Mouse (Mus musculus) intestine, embryonic 16.5 days (tissue): ENCODE results near the gene 4933427D14Rik. TPM values are rescaled to one million over a fixed set of nuclear protein-coding genes. Genes with fewer than 3 reads are reported as not detected.
"Not testable (repeated sequence)": the region's sequence is repeated elsewhere in the genome, so short reads cannot be mapped to it uniquely, and the experiment has no call there.

ENCODE experiments used
- ATAC-seq: fragments of 200-750 bp; cut with Nextera tagmentation; 2 replicates; pipeline ENCODE4 v1.8.0; 2017; ENCODE audit warnings: moderate TSS enrichment, moderate library complexity
- H3K27ac ChIP-seq: fragments of 300-500 bp; sonication (generic); 2 replicates; pipeline ENCODE4 v1.5.1; 2014; ENCODE audit warnings: mild to moderate bottlenecking, low read length
- H3K27me3 ChIP-seq: fragments of 300-500 bp; sonication (generic); replicated peaks from 2 replicates; pipeline ENCODE4 v1.6.1; 2014; ENCODE audit warnings: low read length, control low read depth, mixed read lengths; ENCODE audit not compliant: control insufficient read depth, insufficient read depth
- H3K36me3 ChIP-seq: fragments of 300-500 bp; sonication (generic); 2 replicates; pipeline ENCODE4 v1.6.1; 2014; ENCODE audit warnings: low read length, control low read depth; ENCODE audit not compliant: control insufficient read depth, insufficient read depth
- H3K4me1 ChIP-seq: fragments of 300-500 bp; sonication (generic); 2 replicates; pipeline ENCODE4 v1.6.1; 2014; ENCODE audit warnings: low read length, control low read depth, mixed read lengths; ENCODE audit not compliant: control insufficient read depth, insufficient read depth
- H3K4me2 ChIP-seq: fragments of 300-500 bp; sonication (generic); 2 replicates; pipeline ENCODE4 v1.6.1; 2014; ENCODE audit warnings: low read depth, low read length, control low read depth
- H3K4me3 ChIP-seq: fragments of 300-500 bp; sonication (generic); 2 replicates; pipeline ENCODE4 v1.5.1; 2014; ENCODE audit warnings: mild to moderate bottlenecking, low read length
- H3K9ac ChIP-seq: fragments of 300-500 bp; sonication (generic); 2 replicates; pipeline ENCODE4 v1.6.1; 2014; ENCODE audit warnings: low read depth, low read length
- H3K9me3 ChIP-seq: fragments of 300-500 bp; sonication (generic); 2 replicates; pipeline ENCODE4 v1.6.1; 2016; ENCODE audit warnings: low read length, control low read depth; ENCODE audit not compliant: control insufficient read depth
- WGBS: fragments of 180-500 bp; shearing (Covaris S2); extraction: QIAGEN DNeasy Blood & Tissue Kit; methylation state at CpG from one replicate; pipeline ENCODE4 v1.1.7; 2014; 5-methylcytosine and 5-hydroxymethylcytosine counted together
- polyA plus RNA-seq: library from polyadenylated mRNA; unstranded; fragments of >200 nt; fragmentation: Nextera tagmentation; extraction: Ambion mirVana; gene quantifications from 2 replicates; pipeline ENCODE4 v1.2.1, GENCODE M21; 2015

4933427D14Rik gene
- polyA plus RNA-seq, 1 experiment from 2014 or later: 9.5 TPM

DNA sequence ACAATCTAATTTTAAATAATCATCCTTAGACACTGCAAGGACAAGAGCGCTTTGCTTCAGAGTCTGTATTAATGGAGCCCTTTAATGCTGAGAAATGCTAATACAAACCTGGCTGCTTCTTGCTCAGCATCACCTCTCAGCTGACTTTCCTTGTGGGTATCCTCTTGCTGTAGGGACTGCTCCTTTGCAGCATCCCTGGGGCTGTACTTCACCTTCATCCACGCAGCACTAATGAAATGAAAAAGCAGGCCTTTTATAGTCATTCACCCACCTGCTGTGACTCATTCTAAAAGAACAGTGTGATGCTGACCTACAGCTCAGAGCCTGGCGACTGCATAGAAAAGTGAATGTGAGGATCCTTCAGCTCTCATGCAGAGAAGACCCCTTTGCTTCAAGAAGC lies 30.7 kb downstream of the 4933427D14Rik start:
- H3K36me3 ChIP-seq: peaks cover 4% of the 10 kb centered on the region; the same call in 1 of the 2 replicates
- H3K4me2 ChIP-seq: no peak overlapping the region
- H3K4me1 ChIP-seq: no peaks in the 10 kb centered on the region
- no peak for ATAC-seq
- no peaks in the 10 kb centered on the region for H3K27me3 ChIP-seq
- no peak overlapping the region for H3K4me3 ChIP-seq
- H3K27ac ChIP-seq: no peak overlapping the region
- no peak overlapping the region for H3K9ac ChIP-seq
- H3K9me3 ChIP-seq: no peaks in the 10 kb centered on the region
- WGBS: 69% methylated on average over 3 of the region's 3 CpGs

DNA sequence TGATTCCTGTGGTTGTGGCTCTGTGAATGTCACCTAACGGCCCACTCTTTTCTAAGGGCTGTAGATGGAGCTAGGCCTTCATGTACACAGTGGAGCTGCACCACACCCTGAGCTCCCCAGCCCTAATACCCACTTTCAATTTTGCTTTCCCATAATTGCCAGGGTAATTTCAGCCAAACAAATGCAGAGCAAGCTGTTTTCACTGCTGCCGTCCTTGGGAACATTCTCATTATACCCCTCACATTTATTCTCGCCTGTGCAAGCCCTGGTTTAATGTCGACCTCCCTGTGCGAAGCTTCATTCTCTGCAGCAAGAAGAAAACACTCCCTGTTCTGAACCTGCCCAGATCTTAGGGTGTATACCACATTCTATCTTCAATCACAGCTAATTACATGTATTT lies 31.3 kb downstream of the 4933427D14Rik start:
- no peaks in the 10 kb centered on the region for H3K9me3 ChIP-seq
- no peak overlapping the region for H3K9ac ChIP-seq
- H3K36me3 ChIP-seq: peaks cover 4% of the 10 kb centered on the region; the same call in 1 of the 2 replicates
- no peaks in the 10 kb centered on the region for H3K27me3 ChIP-seq
- no peaks in the 10 kb centered on the region for H3K4me1 ChIP-seq
- no peak overlapping the region for H3K4me3 ChIP-seq
- WGBS: 87% methylated on average over 5 of the region's 5 CpGs
- H3K27ac ChIP-seq: no peak overlapping the region
- ATAC-seq: no peak
- no peak overlapping the region for H3K4me2 ChIP-seq

- H3K4me1 ChIP-seq: no peaks in the 10 kb centered on the region
- 94% methylated on average over 6 of the region's 6 CpGs for WGBS
- H3K9ac ChIP-seq: no peak overlapping the region
- H3K4me2 ChIP-seq: no peak overlapping the region
- no peaks in the 10 kb centered on the region for H3K27me3 ChIP-seq
- peaks cover 4% of the 10 kb centered on the region; the same call in 1 of the 2 replicates for H3K36me3 ChIP-seq
- H3K27ac ChIP-seq: no peak overlapping the region
- H3K9me3 ChIP-seq: no peaks in the 10 kb centered on the region
- no peak overlapping the region for H3K4me3 ChIP-seq
- ATAC-seq: no peak
Measured at GRCm38 (mm10) chr11:72174721-72175120, 32.5 kb downstream of the 4933427D14Rik start.

DNA sequence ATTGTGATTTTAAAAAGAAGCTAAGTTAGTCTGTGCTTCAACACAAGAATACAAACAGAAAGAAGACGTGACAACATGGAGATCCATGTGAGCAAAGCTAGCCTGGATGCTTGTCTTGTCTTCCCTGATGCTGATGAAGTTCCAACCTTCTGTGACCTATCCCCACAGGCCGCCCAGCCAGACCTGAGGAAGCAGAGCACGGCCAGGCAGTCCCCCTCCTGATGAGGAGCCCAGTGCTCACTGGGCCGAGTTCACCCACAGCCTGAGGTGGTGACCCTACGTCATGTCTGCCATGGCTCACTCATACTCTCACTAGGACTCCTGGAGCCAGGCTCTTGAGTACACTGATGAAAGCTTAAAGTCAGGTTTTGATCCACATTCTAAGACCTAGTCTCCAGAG lies 33.8 kb downstream of the 4933427D14Rik start:
- ATAC-seq: no peak
- no peak overlapping the region for H3K27ac ChIP-seq
- H3K27me3 ChIP-seq: no peaks in the 10 kb centered on the region
- H3K9me3 ChIP-seq: no peaks in the 10 kb centered on the region
- H3K4me1 ChIP-seq: no peaks in the 10 kb centered on the region
- no peak overlapping the region for H3K4me3 ChIP-seq
- H3K9ac ChIP-seq: no peak overlapping the region
- H3K4me2 ChIP-seq: no peak overlapping the region
- 86% methylated on average over 5 of the region's 5 CpGs for WGBS
- peaks cover 4% of the 10 kb centered on the region; the same call in 1 of the 2 replicates for H3K36me3 ChIP-seq

- not testable (repeated sequence) for H3K36me3 ChIP-seq, ATAC-seq, H3K9me3 ChIP-seq, H3K4me2 ChIP-seq, H3K9ac ChIP-seq, H3K27ac ChIP-seq, H3K4me3 ChIP-seq, H3K4me1 ChIP-seq, H3K27me3 ChIP-seq
- 70% methylated on average over 4 of the region's 4 CpGs for WGBS
Measured at GRCm38 (mm10) chr11:72171906-72172305, 35.4 kb downstream of the 4933427D14Rik start.

GRCm38 (mm10) chr11:72169871-72170270 lies 37.4 kb downstream of the 4933427D14Rik start:
- H3K4me3 ChIP-seq: no peak overlapping the region
- ATAC-seq: no peak
- 80% methylated on average over 4 of the region's 4 CpGs for WGBS
- H3K27ac ChIP-seq: no peak overlapping the region
- no peak overlapping the region for H3K9ac ChIP-seq
- no peaks in the 10 kb centered on the region; the same call in 1 of the 2 replicates for H3K36me3 ChIP-seq
- H3K27me3 ChIP-seq: no peaks in the 10 kb centered on the region
- H3K4me1 ChIP-seq: no peaks in the 10 kb centered on the region
- no peaks in the 10 kb centered on the region for H3K9me3 ChIP-seq
- no peak overlapping the region for H3K4me2 ChIP-seq

- H3K4me3 ChIP-seq: no peak overlapping the region
- no peaks in the 10 kb centered on the region for H3K9me3 ChIP-seq
- H3K4me1 ChIP-seq: no peaks in the 10 kb centered on the region
- peaks cover 4% of the 10 kb centered on the region for H3K36me3 ChIP-seq
- ATAC-seq: no peak
- H3K27me3 ChIP-seq: no peaks in the 10 kb centered on the region
- H3K9ac ChIP-seq: no peak overlapping the region
- H3K4me2 ChIP-seq: no peak overlapping the region
- 93% methylated on average over 2 of the region's 2 CpGs for WGBS
- no peak overlapping the region for H3K27ac ChIP-seq
Measured at GRCm38 (mm10) chr11:72163198-72163597, 44.1 kb downstream of the 4933427D14Rik start.

DNA sequence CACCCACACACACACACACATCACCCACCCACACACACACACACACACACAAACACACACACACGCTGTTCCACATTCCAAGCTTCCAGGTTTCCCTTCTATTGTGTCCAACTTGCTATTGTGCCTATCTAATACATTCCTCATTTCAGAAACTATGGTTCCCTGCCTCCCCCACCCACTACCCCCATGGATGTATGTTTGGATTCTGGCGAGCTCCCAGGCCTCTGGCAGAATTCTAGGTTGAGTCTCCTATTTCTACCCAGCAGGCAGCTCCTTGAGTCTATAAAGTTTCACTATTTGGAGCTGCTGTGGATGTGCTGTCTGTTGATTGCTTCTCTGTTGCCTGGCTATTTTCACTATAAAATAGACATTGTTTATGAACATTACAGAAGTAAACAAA lies 50.6 kb downstream of the 4933427D14Rik start:
- H3K4me3 ChIP-seq: no peak overlapping the region
- no peaks in the 10 kb centered on the region for H3K27me3 ChIP-seq
- H3K9me3 ChIP-seq: no peaks in the 10 kb centered on the region
- no peak overlapping the region for H3K9ac ChIP-seq
- ATAC-seq: no peak
- H3K27ac ChIP-seq: peak overlapping the region; percentile 46; the same call in 1 of the 2 replicates
- H3K4me1 ChIP-seq: 0 out of 2 replicates have a peak, but pooled peaks cover 5% of the 10 kb centered on the region
- 49% methylated on average over 2 of the region's 2 CpGs for WGBS
- peaks cover 4% of the 10 kb centered on the region; the same call in 1 of the 2 replicates for H3K36me3 ChIP-seq
- H3K4me2 ChIP-seq: no peak overlapping the region

DNA sequence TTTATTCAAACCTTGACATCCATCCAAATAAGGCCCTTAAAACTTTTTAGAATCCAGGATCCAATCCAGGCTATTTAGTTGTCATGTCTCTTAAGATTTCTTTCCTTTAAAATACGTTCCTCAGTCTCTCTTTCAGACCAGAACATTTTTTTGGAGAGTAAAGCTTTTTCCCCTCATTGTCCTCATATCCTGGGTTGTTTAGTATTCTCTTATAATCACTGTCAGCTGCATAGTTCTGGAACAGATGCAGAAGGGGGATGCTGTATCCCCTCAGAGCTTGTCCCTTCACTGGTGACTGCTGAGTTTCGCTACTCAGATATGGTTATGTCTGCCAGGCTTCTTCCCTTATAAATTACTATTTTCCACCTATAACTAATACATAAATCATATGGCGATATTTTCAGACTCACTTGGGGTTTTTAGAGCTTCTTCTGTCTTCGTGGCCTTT lies 51.3 kb downstream of the 4933427D14Rik start:
- WGBS: 54% methylated on average over 4 of the region's 4 CpGs
- H3K27ac ChIP-seq: peak overlapping the region; percentile 11; the same call in 1 of the 2 replicates
- peak; percentile 63; the same call in 1 of the 2 replicates for ATAC-seq

More for the DNA sequence above, 51.3 kb downstream of the 4933427D14Rik start:
- H3K4me3 ChIP-seq: no peak overlapping the region
- no peak overlapping the region for H3K9ac ChIP-seq
- H3K36me3 ChIP-seq: peaks cover 4% of the 10 kb centered on the region; the same call in 1 of the 2 replicates
- no peaks in the 10 kb centered on the region for H3K27me3 ChIP-seq
- 0 out of 2 replicates have a peak, but pooled peaks cover 5% of the 10 kb centered on the region for H3K4me1 ChIP-seq
- no peaks in the 10 kb centered on the region for H3K9me3 ChIP-seq
- no peak overlapping the region for H3K4me2 ChIP-seq
